Mouse (Mus musculus) hindbrain, embryonic 16.5 days (tissue): ENCODE results near the gene Dgkq. TPM values are rescaled to one million over a fixed set of nuclear protein-coding genes. Genes with fewer than 3 reads are reported as not detected.
A peak's percentile ranks its signal among the peaks of the same experiment; 100 is the strongest.

ENCODE experiments used
- ATAC-seq: fragments of 200-750 bp; cut with Nextera tagmentation; 2 replicates; pipeline ENCODE4 v1.8.0; 2017; ENCODE audit warnings: moderate TSS enrichment, moderate library complexity
- H3K27ac ChIP-seq: fragments of 300-500 bp; sonication (generic); 2 replicates; pipeline ENCODE4 v1.5.1; 2014; ENCODE audit warnings: low read depth, mild to moderate bottlenecking, control low read depth, low read length, moderate library complexity
- H3K27me3 ChIP-seq: fragments of 300-500 bp; sonication (generic); replicated peaks from 2 replicates; pipeline ENCODE4 v1.6.1; 2014; ENCODE audit warnings: low read length; ENCODE audit not compliant: control insufficient read depth, insufficient read depth
- H3K36me3 ChIP-seq: fragments of 300-500 bp; sonication (generic); 2 replicates; pipeline ENCODE4 v1.6.1; 2014; ENCODE audit warnings: mild to moderate bottlenecking, low read length, moderate library complexity, mixed read lengths; ENCODE audit not compliant: control insufficient read depth, insufficient read depth
- H3K4me1 ChIP-seq: fragments of 300-500 bp; sonication (generic); 2 replicates; pipeline ENCODE4 v1.6.1; 2014; ENCODE audit warnings: low read depth, low read length; ENCODE audit not compliant: control insufficient read depth, insufficient read depth
- H3K4me2 ChIP-seq: fragments of 300-500 bp; sonication (generic); 2 replicates; pipeline ENCODE4 v1.6.1; 2014; ENCODE audit warnings: mild to moderate bottlenecking, low read length, control low read depth, moderate library complexity
- H3K4me3 ChIP-seq: fragments of 300-500 bp; sonication (generic); 2 replicates; pipeline ENCODE4 v1.5.1; 2014; ENCODE audit warnings: mild to moderate bottlenecking, low read length, control low read depth, moderate library complexity
- H3K9ac ChIP-seq: fragments of 300-500 bp; sonication (generic); 2 replicates; pipeline ENCODE4 v1.6.1; 2014; ENCODE audit warnings: low read depth, mild to moderate bottlenecking, control low read depth, low read length, moderate library complexity
- H3K9me3 ChIP-seq: fragments of 300-500 bp; sonication (generic); 2 replicates; pipeline ENCODE4 v1.6.1; 2014; ENCODE audit warnings: mild to moderate bottlenecking, low read length, moderate library complexity; ENCODE audit not compliant: control insufficient read depth
- WGBS: fragments of 180-500 bp; shearing (Covaris S2); extraction: QIAGEN DNeasy Blood & Tissue Kit; methylation state at CpG from one replicate; pipeline ENCODE4 v1.1.7; 2014; 5-methylcytosine and 5-hydroxymethylcytosine counted together
- polyA plus RNA-seq: library from polyadenylated mRNA; unstranded; fragments of >200 nt; fragmentation: Nextera tagmentation; extraction: Ambion mirVana; gene quantifications from 2 replicates; pipeline ENCODE4 v1.2.1, GENCODE M21; 2015

The Dgkq gene
- polyA plus RNA-seq = 26.6 and 33.4 TPM in 2 replicates

DNA sequence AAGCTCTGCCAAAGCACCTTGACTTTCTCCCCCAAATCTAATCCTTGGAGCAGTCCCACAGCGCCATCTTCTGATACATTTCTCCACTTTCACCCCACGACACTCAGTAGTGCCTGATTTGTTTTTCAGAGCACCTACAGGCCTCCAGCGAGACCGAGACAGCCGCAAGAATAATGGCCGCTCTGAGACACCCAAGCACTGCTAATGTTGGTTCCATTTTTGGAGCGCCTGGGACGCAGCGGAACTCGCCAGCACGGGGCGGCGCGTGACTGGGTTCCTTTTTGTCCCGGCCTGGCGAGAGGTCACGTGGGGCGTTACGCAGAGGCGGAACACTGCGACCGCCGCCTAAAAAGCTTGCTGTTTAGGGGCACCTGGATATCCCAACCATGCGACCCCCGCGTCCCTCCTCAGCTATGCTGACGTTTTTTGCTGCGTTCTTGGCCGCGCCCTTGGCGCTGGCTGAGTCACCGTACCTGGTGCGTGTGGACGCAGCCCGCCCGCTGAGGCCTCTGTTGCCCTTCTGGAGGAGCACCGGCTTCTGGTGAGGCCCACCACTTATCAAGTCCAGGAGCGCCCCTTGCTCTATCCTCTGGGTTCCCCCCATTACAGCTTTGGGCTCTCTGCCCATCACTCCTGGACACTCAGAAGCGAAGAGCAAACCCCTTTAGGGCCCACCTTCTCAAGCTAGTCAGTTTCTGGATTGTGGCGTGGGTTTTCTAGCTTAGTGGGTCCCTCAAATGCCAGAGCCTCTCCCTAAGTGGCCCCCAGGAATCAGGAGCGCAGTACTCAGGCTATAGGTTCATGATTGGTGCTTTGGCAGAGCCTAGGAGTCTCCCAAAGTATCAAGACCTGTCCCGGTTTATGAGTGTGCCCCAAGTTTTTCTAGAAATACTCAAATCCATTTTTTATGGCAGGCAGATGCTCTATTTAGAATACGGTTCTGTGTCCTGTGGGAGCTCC lies at the start of gene Dgkq:
Dgkq (minus strand) TSS at position 696 of the 960 bp plus-strand sequence.
- peak; percentile 88 for ATAC-seq
- Histone ChIP-seq H3K27ac (peak within 1 kb of the TSS; percentile 83), H3K9ac (peak within 1 kb of the TSS; percentile 69), H3K27me3 (no peaks in the 10 kb centered on the region), H3K4me1 (peaks cover 13% of the 10 kb centered on the region), H3K36me3 (peaks cover 22% of the 10 kb centered on the region), H3K4me3 (peak within 1 kb of the TSS; percentile 52), H3K9me3 (no peaks in the 10 kb centered on the region), H3K4me2 (peak within 1 kb of the TSS; percentile 63)
- WGBS = 6% methylated on average over 43 of the region's 43 CpGs

GRCm38 (mm10) chr5:108718051-108718450 lies 48.6 kb upstream of the Dgkq start:
- no peaks in the 10 kb centered on the region for H3K9me3 ChIP-seq
- H3K4me3 ChIP-seq = no peak overlapping the region
- H3K27me3 ChIP-seq = no peaks in the 10 kb centered on the region
- H3K4me1 ChIP-seq = no peaks in the 10 kb centered on the region; the same call in none of the 2 replicates
- H3K9ac ChIP-seq = no peak overlapping the region
- H3K4me2 ChIP-seq = no peak overlapping the region
- H3K36me3 ChIP-seq = no peaks in the 10 kb centered on the region
- peak; percentile 25; the same call in 1 of the 2 replicates for ATAC-seq
- 27% methylated on average over 4 of the region's 4 CpGs for WGBS
- no peak overlapping the region for H3K27ac ChIP-seq

DNA sequence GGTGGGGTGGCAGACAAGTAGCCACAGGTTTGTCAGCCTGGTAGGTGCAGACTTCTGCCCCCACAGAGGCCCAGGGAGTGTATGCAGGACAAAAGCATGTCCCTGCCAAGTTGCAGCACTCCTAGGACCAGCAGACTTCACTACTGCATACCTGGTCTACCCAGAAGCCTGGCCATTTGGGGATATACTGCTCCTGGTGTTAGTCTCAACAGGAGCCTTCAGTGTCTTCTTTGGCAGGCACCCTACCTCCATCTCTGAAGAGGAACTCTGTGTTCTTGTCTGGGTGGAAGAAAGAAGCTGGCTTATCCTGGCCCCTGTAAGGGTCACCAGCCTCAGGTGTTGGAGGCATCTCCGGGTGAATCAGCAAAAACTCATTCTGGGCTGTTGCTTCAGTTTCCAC lies 46.5 kb upstream of the Dgkq start:
- 83% methylated on average over 1 of the region's 1 CpGs for WGBS
- Histone ChIP-seq H3K27me3 (no peaks in the 10 kb centered on the region), H3K4me3 (no peak overlapping the region), H3K4me2 (no peak overlapping the region), H3K36me3 (no peaks in the 10 kb centered on the region), H3K9ac (no peak overlapping the region), H3K9me3 (no peaks in the 10 kb centered on the region), H3K27ac (no peak overlapping the region), H3K4me1 (no peaks in the 10 kb centered on the region; the same call in none of the 2 replicates)
- no peak for ATAC-seq

DNA sequence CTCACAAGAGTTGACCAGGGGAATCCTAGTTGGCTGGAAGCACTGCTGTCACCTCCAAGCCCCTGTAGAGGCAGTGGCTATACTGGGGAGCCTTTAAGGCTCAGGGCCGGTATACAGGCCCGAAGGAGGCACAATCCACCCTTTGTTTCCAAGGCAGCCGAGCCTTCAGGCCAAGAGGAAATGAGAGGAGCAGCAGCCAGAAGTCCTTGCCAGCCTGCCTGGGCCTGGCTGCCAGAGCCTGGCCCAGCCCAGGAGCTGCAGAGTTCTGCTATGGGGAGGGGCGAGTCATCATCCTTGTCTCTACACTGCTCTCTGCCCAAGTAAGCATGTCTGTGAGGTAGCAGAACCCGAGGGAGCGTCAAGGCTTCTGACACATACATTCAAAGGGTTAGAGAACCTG lies 44.7 kb upstream of the Dgkq start:
- 59% methylated on average over 6 of the region's 6 CpGs for WGBS
- Histone ChIP-seq H3K27me3 (no peaks in the 10 kb centered on the region), H3K36me3 (no peaks in the 10 kb centered on the region), H3K27ac (no peak overlapping the region; the same call in 1 of the 2 replicates), H3K4me3 (no peak overlapping the region), H3K4me1 (no peaks in the 10 kb centered on the region; the same call in none of the 2 replicates), H3K9ac (no peak overlapping the region), H3K9me3 (no peaks in the 10 kb centered on the region), H3K4me2 (no peak overlapping the region)
- ATAC-seq = peak; percentile 91

GRCm38 (mm10) chr5:108713691-108714090 lies 44.2 kb upstream of the Dgkq start:
- no peak overlapping the region; the same call in 1 of the 2 replicates for H3K27ac ChIP-seq

DNA sequence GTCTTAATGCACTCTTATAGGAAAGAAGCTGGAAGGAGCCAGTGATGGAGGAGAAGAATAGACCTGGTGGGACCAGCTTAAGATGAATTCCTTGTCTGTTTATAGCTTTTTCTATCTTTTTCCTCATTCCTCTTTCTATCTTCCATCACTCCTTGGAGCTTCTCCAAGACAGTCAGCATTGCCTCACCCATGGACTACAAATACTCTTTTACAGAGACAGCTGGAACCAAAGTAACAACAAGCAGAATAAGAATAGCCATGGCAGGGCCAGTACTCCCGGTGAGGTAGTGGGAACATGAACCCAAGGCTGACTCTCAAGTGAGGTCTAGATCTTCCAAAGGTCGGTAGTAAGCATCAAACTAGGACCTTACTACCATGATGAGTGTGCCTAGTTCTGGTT lies 43.6 kb upstream of the Dgkq start:
- H3K4me3 ChIP-seq = no peak overlapping the region
- H3K27ac ChIP-seq = no peak overlapping the region
- 84% methylated on average over 2 of the region's 2 CpGs for WGBS
- H3K9me3 ChIP-seq = no peaks in the 10 kb centered on the region
- no peaks in the 10 kb centered on the region for H3K27me3 ChIP-seq
- H3K4me2 ChIP-seq = no peak overlapping the region
- H3K9ac ChIP-seq = no peak overlapping the region
- no peak for ATAC-seq
- no peaks in the 10 kb centered on the region; the same call in none of the 2 replicates for H3K4me1 ChIP-seq
- no peaks in the 10 kb centered on the region for H3K36me3 ChIP-seq

More at GRCm38 (mm10) chr5:108713691-108714090, 44.2 kb upstream of the Dgkq start:
- H3K9me3 ChIP-seq = no peaks in the 10 kb centered on the region
- no peaks in the 10 kb centered on the region for H3K27me3 ChIP-seq
- H3K9ac ChIP-seq = no peak overlapping the region
- H3K36me3 ChIP-seq = no peaks in the 10 kb centered on the region
- H3K4me3 ChIP-seq = no peak overlapping the region
- peak; percentile 26 for ATAC-seq
- H3K4me2 ChIP-seq = no peak overlapping the region
- no peaks in the 10 kb centered on the region; the same call in none of the 2 replicates for H3K4me1 ChIP-seq

DNA sequence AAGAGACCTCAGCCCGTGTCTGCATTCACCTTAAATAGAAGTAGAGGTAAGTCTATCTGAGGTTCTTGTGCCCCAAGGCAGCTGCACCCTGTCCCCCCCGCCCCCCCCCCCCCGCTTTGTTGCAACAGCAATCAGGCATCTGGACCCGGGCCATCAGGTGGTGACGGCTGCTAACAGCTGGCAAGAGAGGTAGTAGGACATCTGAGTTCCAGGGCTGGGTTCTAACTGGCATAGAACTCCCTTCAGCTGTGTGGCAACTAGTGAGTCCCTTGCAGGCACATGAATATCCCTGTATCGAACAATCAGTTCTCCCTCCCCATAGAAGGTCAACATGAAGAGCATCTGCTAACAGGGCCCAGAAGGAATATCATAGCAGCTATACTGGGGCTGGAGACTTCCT lies 42.5 kb upstream of the Dgkq start:
- no peak for ATAC-seq

GRCm38 (mm10) chr5:108708981-108709731 lies 39.7 kb upstream of the Dgkq start:
- no peaks in the 10 kb centered on the region for H3K9me3 ChIP-seq
- H3K36me3 ChIP-seq = 0 out of 2 replicates have a peak, but pooled peaks cover 3% of the 10 kb centered on the region
- ATAC-seq = no peak
- H3K4me3 ChIP-seq = no peak overlapping the region
- H3K27me3 ChIP-seq = no peaks in the 10 kb centered on the region
- WGBS = 67% methylated on average over 6 of the region's 6 CpGs
- no peak overlapping the region for H3K27ac ChIP-seq
- no peak overlapping the region for H3K9ac ChIP-seq
- H3K4me1 ChIP-seq = no peaks in the 10 kb centered on the region; the same call in none of the 2 replicates
- H3K4me2 ChIP-seq = no peak overlapping the region

More for the DNA sequence above, 42.5 kb upstream of the Dgkq start:
- Histone ChIP-seq H3K9ac (no peak overlapping the region), H3K9me3 (no peaks in the 10 kb centered on the region), H3K4me3 (no peak overlapping the region), H3K27ac (no peak overlapping the region), H3K27me3 (no peaks in the 10 kb centered on the region), H3K4me1 (no peaks in the 10 kb centered on the region; the same call in none of the 2 replicates), H3K36me3 (no peaks in the 10 kb centered on the region), H3K4me2 (no peak overlapping the region)
- WGBS = 71% methylated on average over 6 of the region's 6 CpGs

DNA sequence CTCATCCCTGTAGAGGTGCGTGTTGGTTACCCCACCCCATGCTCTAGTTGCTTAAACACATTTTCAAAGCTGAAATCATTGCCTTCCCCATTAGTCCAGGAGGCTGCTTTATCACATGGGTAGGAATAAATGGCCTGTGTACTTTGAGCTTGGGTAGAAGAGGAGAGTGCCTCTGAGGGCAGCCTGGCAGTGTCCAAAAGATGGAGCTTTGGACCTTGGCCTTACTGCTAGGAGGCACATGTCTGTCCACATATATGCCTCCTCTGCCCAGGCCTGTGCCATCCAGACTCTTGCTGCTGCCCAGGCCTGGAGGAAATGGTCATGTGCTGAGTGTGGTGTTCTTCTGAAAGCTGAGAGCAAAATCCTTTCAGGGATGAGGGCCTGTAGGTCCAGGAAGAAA lies 38.9 kb upstream of the Dgkq start:
- WGBS = 100% methylated on average over 1 of the region's 1 CpGs
- ATAC-seq = no peak
- no peak overlapping the region for H3K4me3 ChIP-seq

More for the DNA sequence above, 38.9 kb upstream of the Dgkq start:
- Histone ChIP-seq H3K4me2 (no peak overlapping the region), H3K27ac (no peak overlapping the region), H3K4me1 (no peaks in the 10 kb centered on the region), H3K27me3 (no peaks in the 10 kb centered on the region), H3K9ac (no peak overlapping the region), H3K9me3 (no peaks in the 10 kb centered on the region), H3K36me3 (0 out of 2 replicates have a peak, but pooled peaks cover 3% of the 10 kb centered on the region)
